Mouse (Mus musculus): ENCODE data around the gene Aimp1.

GRCm38 (mm10) chr3:132649368-132649767 is 34.8 kb downstream of the Aimp1 start:
- TF ChIP-seq CTCF (IDR thresholded peaks at IDR 0.05; ENCODE audit: low read depth, low read length) (no peak), POLR2A (IDR thresholded peaks at IDR 0.05; ENCODE audit: borderline replicate concordance, low read depth, low read length) (no peak)
